Mouse (Mus musculus): ENCODE results near the gene Ccdc190. TPM values are rescaled to one million over a fixed set of nuclear protein-coding genes. Genes with fewer than 3 reads are reported as not detected.

Gene Ccdc190
- total and polyA plus RNA-seq, 3 experiments = not detected

GRCm38 (mm10) chr1:169910751-169911150, 17.7 kb upstream of the Ccdc190 start:
- Histone ChIP-seq H3K36me3 (replicated peaks) (no peaks in the 10 kb centered on the region), H3K4me3 (ENCODE audit: low read depth, low read length) (no peak overlapping the region), H3K27me3 (ENCODE audit: insufficient read depth, low read length) (0 out of 2 replicates have a peak, but pooled peaks cover 2% of the 10 kb centered on the region), H3K9me3 (replicated peaks) (no peaks in the 10 kb centered on the region), H3K4me1 (ENCODE audit: insufficient read depth, low read depth, low read length) (no peaks in the 10 kb centered on the region)
- ATAC-seq (ENCODE audit: extremely low read depth, insufficient number of reproducible peaks, low FRiP score, poor library complexity, severe bottlenecking) (no peak), DNase-seq (ENCODE audit: low spot score) (no peak)
- TF ChIP-seq GATA2 (IDR thresholded peaks at IDR 0.05; ENCODE audit: borderline replicate concordance, low read depth, low read length) = no peak
- TF ChIP-seq POLR2AphosphoS5 (IDR thresholded peaks at IDR 0.05; ENCODE audit: insufficient replicate concordance, low read depth, low read length) = no peak
- no peak for TF ChIP-seq GATA1 (IDR thresholded peaks at IDR 0.05; ENCODE audit: borderline replicate concordance, low read length)
- TF ChIP-seq CTCF (IDR thresholded peaks at IDR 0.05; ENCODE audit: low read depth, low read length) = no peak
- TF ChIP-seq TAL1 (conservative IDR thresholded peaks at IDR 0.05; ENCODE audit: low read depth, low read length) = no peak

- H3K9me3 ChIP-seq (replicated peaks) = no peaks in the 10 kb centered on the region
- no peaks in the 10 kb centered on the region for H3K4me1 ChIP-seq (ENCODE audit: insufficient read depth, low read depth, low read length)
- TF ChIP-seq GATA2 (IDR thresholded peaks at IDR 0.05; ENCODE audit: borderline replicate concordance, low read depth, low read length) = no peak
- TF ChIP-seq CTCF (IDR thresholded peaks at IDR 0.05; ENCODE audit: low read depth, low read length) = no peak
- TF ChIP-seq GATA1 (IDR thresholded peaks at IDR 0.05; ENCODE audit: borderline replicate concordance, low read length) = no peak
- no peak for TF ChIP-seq TAL1 (conservative IDR thresholded peaks at IDR 0.05; ENCODE audit: low read depth, low read length)
- no peak for TF ChIP-seq POLR2AphosphoS5 (IDR thresholded peaks at IDR 0.05; ENCODE audit: insufficient replicate concordance, low read depth, low read length)
- no peak overlapping the region for H3K4me3 ChIP-seq (ENCODE audit: low read depth, low read length)
- DNase-seq (ENCODE audit: low spot score) (no peak), ATAC-seq (ENCODE audit: extremely low read depth, insufficient number of reproducible peaks, low FRiP score, poor library complexity, severe bottlenecking) (no peak)
- no peaks in the 10 kb centered on the region for H3K36me3 ChIP-seq (replicated peaks)
- H3K27me3 ChIP-seq (ENCODE audit: insufficient read depth, low read length) = 0 out of 2 replicates have a peak, but pooled peaks cover 2% of the 10 kb centered on the region
Measured at GRCm38 (mm10) chr1:169911526-169911925, 16.9 kb upstream of the Ccdc190 start.

- Histone ChIP-seq H3K4me1 (ENCODE audit: insufficient read depth, low read depth, low read length) (no peaks in the 10 kb centered on the region; the same call in 1 of the 2 replicates), H3K27me3 (ENCODE audit: insufficient read depth, low read length) (peaks cover 5% of the 10 kb centered on the region; the same call in 1 of the 2 replicates), H3K36me3 (replicated peaks) (no peaks in the 10 kb centered on the region), H3K9me3 (replicated peaks) (no peaks in the 10 kb centered on the region), H3K4me3 (ENCODE audit: low read depth, low read length) (no peak overlapping the region)
- DNase-seq (ENCODE audit: low spot score) = no peak
- ATAC-seq (ENCODE audit: extremely low read depth, insufficient number of reproducible peaks, low FRiP score, poor library complexity, severe bottlenecking) = no peak
- TF ChIP-seq TAL1 (conservative IDR thresholded peaks at IDR 0.05; ENCODE audit: low read depth, low read length) (no peak), CTCF (IDR thresholded peaks at IDR 0.05; ENCODE audit: low read depth, low read length) (no peak), POLR2AphosphoS5 (IDR thresholded peaks at IDR 0.05; ENCODE audit: insufficient replicate concordance, low read depth, low read length) (no peak), GATA1 (IDR thresholded peaks at IDR 0.05; ENCODE audit: borderline replicate concordance, low read length) (no peak), GATA2 (IDR thresholded peaks at IDR 0.05; ENCODE audit: borderline replicate concordance, low read depth, low read length) (no peak)
Measured at GRCm38 (mm10) chr1:169916659-169917058, 11.8 kb upstream of the Ccdc190 start.

- H3K27me3 ChIP-seq (ENCODE audit: insufficient read depth, low read length) = peaks cover 5% of the 10 kb centered on the region; the same call in 1 of the 2 replicates
- TF ChIP-seq TAL1 (conservative IDR thresholded peaks at IDR 0.05; ENCODE audit: low read depth, low read length) (no peak), GATA2 (IDR thresholded peaks at IDR 0.05; ENCODE audit: borderline replicate concordance, low read depth, low read length) (no peak), POLR2AphosphoS5 (IDR thresholded peaks at IDR 0.05; ENCODE audit: insufficient replicate concordance, low read depth, low read length) (no peak), CTCF (IDR thresholded peaks at IDR 0.05; ENCODE audit: low read depth, low read length) (no peak), GATA1 (IDR thresholded peaks at IDR 0.05; ENCODE audit: borderline replicate concordance, low read length) (no peak)
- no peaks in the 10 kb centered on the region for H3K9me3 ChIP-seq (replicated peaks)
- H3K36me3 ChIP-seq (replicated peaks) = no peaks in the 10 kb centered on the region
- no peak overlapping the region for H3K4me3 ChIP-seq (ENCODE audit: low read depth, low read length)
- no peaks in the 10 kb centered on the region; the same call in 1 of the 2 replicates for H3K4me1 ChIP-seq (ENCODE audit: insufficient read depth, low read depth, low read length)
- DNase-seq (ENCODE audit: low spot score) (no peak), ATAC-seq (ENCODE audit: extremely low read depth, insufficient number of reproducible peaks, low FRiP score, poor library complexity, severe bottlenecking) (no peak)
Measured at GRCm38 (mm10) chr1:169917115-169917796, 11.2 kb upstream of the Ccdc190 start.

GRCm38 (mm10) chr1:169917998-169918397, 10.4 kb upstream of the Ccdc190 start:
- DNase-seq (ENCODE audit: low spot score) (peak; percentile 15), ATAC-seq (ENCODE audit: extremely low read depth, insufficient number of reproducible peaks, low FRiP score, poor library complexity, severe bottlenecking) (no peak)
- Histone ChIP-seq H3K9me3 (replicated peaks) (no peaks in the 10 kb centered on the region), H3K4me1 (ENCODE audit: insufficient read depth, low read depth, low read length) (no peaks in the 10 kb centered on the region; the same call in 1 of the 2 replicates), H3K27me3 (ENCODE audit: insufficient read depth, low read length) (peaks cover 5% of the 10 kb centered on the region; the same call in 1 of the 2 replicates), H3K4me3 (ENCODE audit: low read depth, low read length) (no peak overlapping the region), H3K36me3 (replicated peaks) (no peaks in the 10 kb centered on the region)
- peak; percentile 44 for TF ChIP-seq CTCF (IDR thresholded peaks at IDR 0.05; ENCODE audit: low read depth, low read length)
- no peak for TF ChIP-seq GATA1 (IDR thresholded peaks at IDR 0.05; ENCODE audit: borderline replicate concordance, low read length)
- TF ChIP-seq TAL1 (conservative IDR thresholded peaks at IDR 0.05; ENCODE audit: low read depth, low read length) = no peak
- TF ChIP-seq POLR2AphosphoS5 (IDR thresholded peaks at IDR 0.05; ENCODE audit: insufficient replicate concordance, low read depth, low read length) = no peak
- no peak for TF ChIP-seq GATA2 (IDR thresholded peaks at IDR 0.05; ENCODE audit: borderline replicate concordance, low read depth, low read length)

GRCm38 (mm10) chr1:169919211-169919610, 9.2 kb upstream of the Ccdc190 start:
- no peaks in the 10 kb centered on the region for H3K9me3 ChIP-seq (replicated peaks)
- DNase-seq (ENCODE audit: low spot score) (peak; percentile 8), ATAC-seq (ENCODE audit: extremely low read depth, insufficient number of reproducible peaks, low FRiP score, poor library complexity, severe bottlenecking) (peak; percentile 62)
- no peaks in the 10 kb centered on the region; the same call in 1 of the 2 replicates for H3K4me1 ChIP-seq (ENCODE audit: insufficient read depth, low read depth, low read length)
- H3K4me3 ChIP-seq (ENCODE audit: low read depth, low read length) = no peak overlapping the region
- TF ChIP-seq CTCF (IDR thresholded peaks at IDR 0.05; ENCODE audit: low read depth, low read length) = peak; percentile 52; the same call in 1 of the 2 replicates
- no peak for TF ChIP-seq POLR2AphosphoS5 (IDR thresholded peaks at IDR 0.05; ENCODE audit: insufficient replicate concordance, low read depth, low read length)
- H3K27me3 ChIP-seq (ENCODE audit: insufficient read depth, low read length) = peaks cover 5% of the 10 kb centered on the region; the same call in 1 of the 2 replicates
- H3K36me3 ChIP-seq (replicated peaks) = no peaks in the 10 kb centered on the region
